Mouse (Mus musculus) cortical plate, adult 2 months (tissue): ENCODE measurements around the gene Tmem175.

Experiments
- CTCF ChIP-seq: fragments of 200-500 bp; IDR thresholded peaks from 2 replicates; pipeline ENCODE4 v1.5.1; 2011; ENCODE audit warnings: mild to moderate bottlenecking, control low read depth, low read length; ENCODE audit not compliant: insufficient read depth; ENCODE audit errors: extremely low read depth
- POLR2A ChIP-seq: fragments of 200-500 bp; IDR thresholded peaks from 2 replicates; pipeline ENCODE4 v1.6.1; 2011; ENCODE audit warnings: mild to moderate bottlenecking, low read length, control low read depth; ENCODE audit not compliant: insufficient read depth; ENCODE audit errors: extremely low read depth

- TF ChIP-seq CTCF (no peak), POLR2A (no peak)
These were observed 35.5 kb downstream of the Tmem175 start for GRCm38 (mm10) chr5:108665066-108665465.
